Mouse (Mus musculus) limb, embryonic 14.5 days (tissue): Measurements from ENCODE around the gene Krtap29-1. TPM values are rescaled to one million over a fixed set of nuclear protein-coding genes. Genes with fewer than 3 reads are reported as not detected.

Experiments used
- ATAC-seq: fragments of 200-750 bp; cut with Nextera tagmentation; 2 replicates; pipeline ENCODE4 v1.8.0; 2017; ENCODE audit warnings: low read depth, moderate number of reproducible peaks, moderate TSS enrichment; ENCODE audit not compliant: low FRiP score
- DNase-seq: peaks from one replicate; pipeline ENCODE4 v3.0.0-alpha.2; 2015; ENCODE audit warnings: low spot score
- H3K27ac ChIP-seq: fragments of 300-500 bp; sonication (generic); replicated peaks from 2 replicates; pipeline ENCODE4 v1.5.1; 2014; ENCODE audit warnings: low read depth, mild to moderate bottlenecking, low read length, moderate library complexity, mixed read lengths
- H3K27me3 ChIP-seq: fragments of 300-500 bp; sonication (generic); 2 replicates; pipeline ENCODE4 v1.6.1; 2014; ENCODE audit warnings: low read length, mixed read lengths; ENCODE audit not compliant: control insufficient read depth, insufficient read depth
- H3K36me3 ChIP-seq: fragments of 300-500 bp; sonication (generic); 2 replicates; pipeline ENCODE4 v1.6.1; 2014; ENCODE audit warnings: mild to moderate bottlenecking, low read length, moderate library complexity, mixed read lengths; ENCODE audit not compliant: control insufficient read depth, insufficient read depth
- H3K4me1 ChIP-seq: fragments of 300-500 bp; sonication (generic); 2 replicates; pipeline ENCODE4 v1.6.1; 2014; ENCODE audit warnings: antibody characterized with exemption, low read length, mixed read lengths; ENCODE audit not compliant: control insufficient read depth, insufficient read depth
- H3K4me2 ChIP-seq: fragments of 300-500 bp; sonication (generic); replicated peaks from 2 replicates; pipeline ENCODE4 v1.6.1; 2014; ENCODE audit warnings: low read depth, mild to moderate bottlenecking, low read length, moderate library complexity; ENCODE audit not compliant: severe bottlenecking
- H3K4me3 ChIP-seq: fragments of 300-500 bp; sonication (generic); replicated peaks from 2 replicates; pipeline ENCODE4 v1.5.1; 2014; ENCODE audit warnings: low read length
- H3K9ac ChIP-seq: fragments of 300-500 bp; sonication (generic); 2 replicates; pipeline ENCODE4 v1.6.1; 2014; ENCODE audit warnings: mild to moderate bottlenecking, low read depth, low read length, moderate library complexity; ENCODE audit not compliant: severe bottlenecking
- H3K9me3 ChIP-seq: fragments of 300-500 bp; sonication (generic); 2 replicates; pipeline ENCODE4 v1.6.1; 2016; ENCODE audit warnings: low read length; ENCODE audit not compliant: control insufficient read depth
- POLR2A ChIP-seq: fragments of 200-500 bp; IDR thresholded peaks from 2 replicates; pipeline ENCODE4 v1.8.0; 2012; ENCODE audit warnings: inconsistent platforms, mild to moderate bottlenecking, moderate library complexity, borderline replicate concordance; ENCODE audit not compliant: insufficient read depth, insufficient read length; ENCODE audit errors: extremely low read depth
- WGBS: fragments of 180-500 bp; shearing (Covaris S2); extraction: QIAGEN DNeasy Blood & Tissue Kit; methylation state at CpG from one replicate; pipeline ENCODE4 v1.1.7; 2014; 5-methylcytosine and 5-hydroxymethylcytosine counted together
- polyA plus RNA-seq, 2 experiments: library from polyadenylated mRNA; depleted of rRNA in 1 of 2; stranded (reverse) in 1 of 2; unstranded in 1 of 2; fragments of >200 nt; fragmentation: Nextera tagmentation in 1 of 2; extraction: Ambion mirVana in 1 of 2; gene quantifications; 2 replicates each; pipeline versions ENCODE4 v1.2.1 to v1.2.3; 2012 to 2014

The Krtap29-1 gene
- polyA plus RNA-seq, 2 experiments, result not detected

DNA sequence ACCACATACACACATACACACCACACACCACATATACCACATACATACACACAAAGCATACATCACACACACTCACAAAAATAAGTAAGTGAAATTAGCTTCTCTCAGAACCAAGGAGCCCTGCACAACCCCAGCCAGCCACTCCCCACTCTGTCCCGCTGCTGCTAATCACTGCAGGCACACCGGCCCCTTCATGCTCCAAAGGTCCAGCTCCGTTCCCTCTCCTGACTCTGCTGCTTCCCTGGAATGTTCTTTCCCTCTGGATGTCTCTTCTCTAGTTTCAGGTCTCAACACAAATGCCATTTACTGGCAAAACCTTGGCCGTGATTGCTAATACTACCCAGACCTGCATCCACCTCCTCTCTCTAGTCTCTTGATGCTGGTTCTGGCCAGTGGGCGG lies 31.8 kb upstream of the Krtap29-1 start:
- H3K36me3 ChIP-seq, result no peaks in the 10 kb centered on the region
- no peak overlapping the region for H3K27ac ChIP-seq
- 79% methylated on average over 5 of the region's 5 CpGs for WGBS
- H3K4me2 ChIP-seq, result no peak overlapping the region
- ATAC-seq (no peak), DNase-seq (no peak)
- no peak overlapping the region for H3K9ac ChIP-seq
- no peak overlapping the region for H3K4me3 ChIP-seq
- no peaks in the 10 kb centered on the region for H3K4me1 ChIP-seq
- no peaks in the 10 kb centered on the region for H3K27me3 ChIP-seq
- no peaks in the 10 kb centered on the region for H3K9me3 ChIP-seq
- no peak for TF ChIP-seq POLR2A

DNA sequence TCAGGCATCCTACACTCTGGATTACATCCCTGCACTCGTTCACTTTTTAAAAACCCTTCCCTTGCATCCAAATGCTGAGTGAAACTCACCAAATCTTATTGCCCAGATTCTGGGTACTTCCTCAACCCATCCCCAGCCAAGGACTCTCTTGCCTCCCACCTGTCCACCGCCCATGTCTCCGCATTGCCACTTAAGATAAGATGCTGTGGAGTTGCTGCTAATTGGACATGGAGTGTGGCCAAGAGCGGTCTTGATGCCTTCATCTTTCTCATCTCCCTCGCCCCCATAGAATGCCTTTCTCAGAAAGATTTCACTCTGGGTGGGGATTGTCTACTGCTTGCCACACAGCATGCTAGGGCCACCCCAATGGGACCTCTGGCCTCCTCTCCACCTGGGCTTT lies 29.5 kb upstream of the Krtap29-1 start:
- Histone ChIP-seq H3K9me3 (no peaks in the 10 kb centered on the region), H3K4me1 (no peaks in the 10 kb centered on the region), H3K4me2 (no peak overlapping the region), H3K9ac (no peak overlapping the region), H3K36me3 (no peaks in the 10 kb centered on the region), H3K27ac (no peak overlapping the region), H3K4me3 (no peak overlapping the region), H3K27me3 (no peaks in the 10 kb centered on the region)
- DNase-seq (no peak), ATAC-seq (no peak)
- 82% methylated on average over 5 of the region's 5 CpGs for WGBS
- TF ChIP-seq POLR2A, result no peak

DNA sequence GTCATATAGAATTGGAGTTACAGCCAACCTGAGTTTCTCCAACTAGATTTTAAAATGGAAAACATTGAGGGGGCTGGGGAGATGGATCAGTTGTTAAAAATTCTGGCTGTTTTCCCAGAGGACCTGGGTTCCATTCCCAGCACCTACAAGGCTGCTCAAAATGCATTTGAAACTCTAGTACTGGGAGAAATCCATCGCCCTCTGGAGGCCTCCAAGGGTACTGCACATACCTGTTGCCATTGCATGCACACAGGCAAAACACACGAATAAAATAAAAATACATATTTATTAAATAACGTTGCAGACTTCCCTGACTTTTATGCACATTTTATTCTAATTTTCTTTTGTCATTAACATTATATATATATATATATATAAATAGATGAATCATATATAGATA lies 27.8 kb upstream of the Krtap29-1 start:
- H3K4me3 ChIP-seq, result no peak overlapping the region
- DNase-seq (no peak), ATAC-seq (no peak)
- H3K36me3 ChIP-seq, result no peaks in the 10 kb centered on the region
- H3K4me1 ChIP-seq, result no peaks in the 10 kb centered on the region
- 53% methylated on average over 3 of the region's 3 CpGs for WGBS
- H3K9me3 ChIP-seq, result no peaks in the 10 kb centered on the region
- H3K27ac ChIP-seq, result no peak overlapping the region
- no peak overlapping the region for H3K9ac ChIP-seq
- TF ChIP-seq POLR2A, result no peak
- no peak overlapping the region for H3K4me2 ChIP-seq
- no peaks in the 10 kb centered on the region for H3K27me3 ChIP-seq

DNA sequence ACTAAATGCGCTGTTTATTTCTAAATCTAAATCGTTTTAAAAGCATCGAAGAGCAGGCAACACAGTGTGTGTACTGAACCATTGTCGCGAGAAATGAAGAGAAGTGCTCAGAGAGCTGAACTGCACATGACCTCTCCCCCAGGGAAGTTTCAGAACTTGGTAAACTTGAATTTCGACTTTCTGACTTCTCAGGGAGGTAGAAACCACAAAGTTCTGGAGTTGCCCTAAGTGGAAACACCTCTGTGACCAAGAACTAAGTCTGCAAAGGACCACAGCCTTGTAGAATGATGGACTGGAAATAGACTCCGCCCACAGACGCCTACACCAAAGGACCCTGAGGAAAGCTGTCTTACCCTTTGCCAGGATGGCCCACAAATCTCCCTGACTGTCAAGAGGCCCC lies 27.1 kb upstream of the Krtap29-1 start:
- Histone ChIP-seq H3K4me2 (no peak overlapping the region), H3K4me1 (no peaks in the 10 kb centered on the region), H3K9me3 (no peaks in the 10 kb centered on the region), H3K36me3 (no peaks in the 10 kb centered on the region), H3K9ac (no peak overlapping the region), H3K27ac (no peak overlapping the region), H3K27me3 (no peaks in the 10 kb centered on the region), H3K4me3 (no peak overlapping the region)
- 71% methylated on average over 8 of the region's 8 CpGs for WGBS
- DNase-seq, result peak; percentile 53
- no peak for ATAC-seq
- TF ChIP-seq POLR2A, result no peak

DNA sequence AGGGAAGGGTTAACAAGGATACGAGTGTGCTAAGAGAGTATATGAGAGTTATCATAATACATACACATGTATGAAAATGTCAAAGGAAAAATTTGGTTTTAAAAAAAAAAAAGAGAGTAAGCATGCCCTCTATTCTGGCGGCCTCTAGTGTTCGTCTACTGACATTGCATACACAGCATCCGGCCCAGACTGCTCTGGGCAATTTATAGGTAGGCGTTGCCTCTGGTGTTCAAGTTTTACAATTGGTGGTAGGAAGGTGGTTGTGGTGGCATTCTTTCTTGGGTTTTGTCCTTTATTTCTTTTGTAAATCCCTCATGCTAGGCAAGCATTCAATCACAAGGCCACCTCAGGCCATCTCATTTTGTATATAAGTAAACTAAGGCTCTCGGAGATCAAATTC lies 26.0 kb upstream of the Krtap29-1 start:
- Histone ChIP-seq H3K4me1 (no peaks in the 10 kb centered on the region), H3K9me3 (no peaks in the 10 kb centered on the region), H3K27me3 (no peaks in the 10 kb centered on the region), H3K4me3 (no peak overlapping the region), H3K36me3 (no peaks in the 10 kb centered on the region), H3K27ac (no peak overlapping the region), H3K4me2 (no peak overlapping the region), H3K9ac (no peak overlapping the region)
- DNase-seq (peak; percentile 75), ATAC-seq (no peak)
- TF ChIP-seq POLR2A, result no peak
- 22% methylated on average over 6 of the region's 6 CpGs for WGBS

DNA sequence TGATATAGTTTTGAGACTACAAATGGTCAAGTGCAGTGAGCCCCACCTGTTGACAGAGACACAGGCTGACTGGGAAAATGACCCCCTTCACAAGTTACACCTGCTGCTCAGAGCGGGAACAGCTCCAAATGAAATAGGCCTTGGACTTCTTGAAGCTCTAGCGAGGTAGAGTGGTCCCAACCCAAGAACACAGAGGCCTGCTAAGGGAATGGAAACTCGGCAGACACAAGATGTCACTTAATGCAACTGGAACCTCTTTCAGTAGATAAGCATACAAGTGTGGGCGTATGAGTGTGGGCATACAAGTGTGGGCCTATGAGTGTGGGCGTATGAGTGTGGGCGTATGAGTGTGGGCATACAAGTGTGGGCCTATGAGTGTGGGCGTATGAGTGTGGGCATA lies 20.2 kb upstream of the Krtap29-1 start:
- no peak overlapping the region for H3K9ac ChIP-seq
- H3K27me3 ChIP-seq, result no peaks in the 10 kb centered on the region
- no peak overlapping the region for H3K27ac ChIP-seq
- no peaks in the 10 kb centered on the region for H3K36me3 ChIP-seq
- H3K9me3 ChIP-seq, result no peaks in the 10 kb centered on the region
- no peaks in the 10 kb centered on the region for H3K4me1 ChIP-seq
- H3K4me3 ChIP-seq, result no peak overlapping the region
- ATAC-seq, result no peak
- no peak overlapping the region for H3K4me2 ChIP-seq
- no peak for TF ChIP-seq POLR2A
- DNase-seq, result no peak
- 91% methylated on average over 7 of the region's 7 CpGs for WGBS
